Mouse (Mus musculus) embryonic stem cell, embryonic (primary cell): ENCODE results near the gene Arvcf.

Experiments
- CTCF ChIA-PET, 4 experiments: fragments of 300-600 bp in 2 of 4; fragments of 350-600 bp in 2 of 4; sonication (Branson Sonifier 250); formaldehyde crosslinking; loops; one replicate each; lab custom pipeline; 2022; ENCODE audit warnings: inconsistent platforms in 2 of 4; lab: Charles Lee
- POLR2A ChIA-PET, 4 experiments: fragments of 300-600 bp in 2 of 4; fragments of 350-600 bp in 2 of 4; sonication (Branson Sonifier 250); formaldehyde crosslinking; loops; one replicate each; lab custom pipeline; 2022; ENCODE audit warnings: antibody characterized with exemption in 4 of 4, inconsistent platforms in 1 of 4; lab: Charles Lee

Gene Arvcf

GRCm38 (mm10) chr16:18423203-18423914 is 75.4 kb downstream of the Arvcf start:
- ChIA-PET POLR2A (interaction anchor here in 1 of 4 experiments (0.8 to 1.2 kb wide), 2 partner anchors 11 to 28 kb away, joined by 3 read pairs; no protein-coding TSS in a partner anchor), CTCF (no interaction called here)

- CTCF ChIA-PET: no interaction called here
- POLR2A ChIA-PET: interaction anchor here in 1 of 4 experiments (0.8 to 1.2 kb wide), 2 partner anchors 11 to 28 kb away, joined by 3 read pairs; no protein-coding TSS in a partner anchor
Measured at GRCm38 (mm10) chr16:18423915-18424265, 75.9 kb downstream of the Arvcf start.

GRCm38 (mm10) chr16:18424364-18425045 is 76.5 kb downstream of the Arvcf start:
- ChIA-PET POLR2A (interaction anchor here in 2 of 4 experiments (0.5 to 1.6 kb wide), 9 partner anchors 8 to 164 kb away, joined by 3 to 12 read pairs (median 3); no protein-coding TSS in a partner anchor), CTCF (interaction anchor here in 2 of 4 experiments (0.8 to 1.9 kb wide), 5 partner anchors 8 to 79 kb away, joined by 3 to 7 read pairs (median 5); no protein-coding TSS in a partner anchor)

- ChIA-PET POLR2A (interaction anchor here in 2 of 4 experiments (0.6 to 1.7 kb wide), 22 partner anchors 8 to 450 kb away, joined by 3 to 12 read pairs (median 3); no protein-coding TSS in a partner anchor), CTCF (interaction anchor here (0.6 to 1.9 kb wide), 12 partner anchors 9 to 189 kb away, joined by 3 to 7 read pairs (median 4); no protein-coding TSS in a partner anchor)
Measured at GRCm38 (mm10) chr16:18425475-18426214, 77.7 kb downstream of the Arvcf start.

- CTCF ChIA-PET: interaction anchor here in 3 of 4 experiments (0.5 to 1.9 kb wide), 11 partner anchors 9 to 191 kb away, joined by 3 to 10 read pairs (median 4); no protein-coding TSS in a partner anchor
- POLR2A ChIA-PET: interaction anchor here in 2 of 4 experiments (0.6 to 1.7 kb wide), 15 partner anchors 9 to 450 kb away, joined by 3 to 12 read pairs (median 3); no protein-coding TSS in a partner anchor
Measured at GRCm38 (mm10) chr16:18426215-18426791, 78.3 kb downstream of the Arvcf start, which contains the start of gene Txnrd2. TSS of gene Txnrd2 (plus strand) at chr16:18426384.

- ChIA-PET POLR2A (interaction anchor here in 2 of 4 experiments (0.5 to 1.7 kb wide), 5 partner anchors 21 to 449 kb away, joined by 3 to 4 read pairs (median 3); no protein-coding TSS in a partner anchor), CTCF (interaction anchor here in 3 of 4 experiments (0.5 to 1.9 kb wide), 7 partner anchors 17 to 190 kb away, joined by 3 to 10 read pairs (median 4); no protein-coding TSS in a partner anchor)
Measured at GRCm38 (mm10) chr16:18426802-18427280, 78.9 kb downstream of the Arvcf start, which contains the start of gene Comt. TSS of gene Comt (minus strand) at chr16:18426852.

GRCm38 (mm10) chr16:18428011-18428515 is 80.1 kb downstream of the Arvcf start:
- CTCF ChIA-PET: no interaction called here
- POLR2A ChIA-PET: interaction anchor here in 3 of 4 experiments (0.7 to 1.5 kb wide), 6 partner anchors 11 to 558 kb away, joined by 3 to 4 read pairs (median 3); no protein-coding TSS in a partner anchor

GRCm38 (mm10) chr16:18428516-18429042 is 80.6 kb downstream of the Arvcf start:
- ChIA-PET POLR2A (interaction anchor here in 3 of 4 experiments (0.7 to 1.5 kb wide), 6 partner anchors 12 to 558 kb away, joined by 3 to 4 read pairs (median 3); no protein-coding TSS in a partner anchor), CTCF (no interaction called here)

- POLR2A ChIA-PET: interaction anchor here in 2 of 4 experiments (1.3 to 1.9 kb wide), 3 partner anchors 16 to 82 kb away, joined by 3 to 5 read pairs (median 5); partner anchors contain the start of genes Arvcf (in 1 of the 2) and Tango2 (in 1 of the 2)
- CTCF ChIA-PET: interaction anchor here in 2 of 4 experiments (1.2 to 1.5 kb wide), 3 partner anchors 14 to 84 kb away, joined by 3 to 4 read pairs (median 3); partner anchors contain the start of genes Arvcf (in 1 of the 2) and Tango2 (in 1 of the 2)
Measured at GRCm38 (mm10) chr16:18429641-18430040, 81.7 kb downstream of the Arvcf start.

- CTCF ChIA-PET: interaction anchor here in 2 of 4 experiments (0.9 to 1.5 kb wide), 5 partner anchors 12 to 85 kb away, joined by 3 to 4 read pairs (median 3); partner anchors contain the start of genes Arvcf (in 1 of the 2) and Tango2 (in 1 of the 2)
- POLR2A ChIA-PET: interaction anchor here in 3 of 4 experiments (0.6 to 1.9 kb wide), 10 partner anchors 17 to 286 kb away, joined by 3 to 10 read pairs (median 4); partner anchors contain the start of genes Arvcf (in 1 of the 3) and Tango2 (in 1 of the 3)
Measured at GRCm38 (mm10) chr16:18430641-18431212, 82.7 kb downstream of the Arvcf start.

GRCm38 (mm10) chr16:18433341-18433920 is 85.4 kb downstream of the Arvcf start:
- POLR2A ChIA-PET: interaction anchor here in 3 of 4 experiments (0.6 to 1.6 kb wide), 8 partner anchors 9 to 169 kb away, joined by 3 to 5 read pairs (median 4); no protein-coding TSS in a partner anchor
- CTCF ChIA-PET: interaction anchor here (0.9 to 4.9 kb wide), 6 partner anchors 10 to 88 kb away, joined by 3 to 25 read pairs (median 6); no protein-coding TSS in a partner anchor

- POLR2A ChIA-PET: interaction anchor here in 1 of 4 experiments (1.8 kb wide), 1 partner anchor 12 kb away, joined by 4 read pairs; no protein-coding TSS in a partner anchor
- CTCF ChIA-PET: interaction anchor here in 3 of 4 experiments (1.5 to 4.9 kb wide), 3 partner anchors 8 to 182 kb away, joined by 3 to 25 read pairs (median 7); no protein-coding TSS in a partner anchor
Measured at GRCm38 (mm10) chr16:18436128-18436527, 88.1 kb downstream of the Arvcf start.

GRCm38 (mm10) chr16:18443385-18443841 is 95.4 kb downstream of the Arvcf start:
- ChIA-PET CTCF (interaction anchor here (0.5 to 3.3 kb wide), 144 partner anchors 9 to 1839 kb away, joined by 3 to 118 read pairs (median 5); partner anchors contain the start of genes Gnb1l (in 2 of the 4), Tango2 (in 2 of the 4), Tbx1 (in 2 of the 4) and Arvcf (in 1 of the 4)), POLR2A (interaction anchor here (0.5 to 2.3 kb wide), 27 partner anchors 15 to 181 kb away, joined by 3 to 9 read pairs (median 4); no protein-coding TSS in a partner anchor)

- POLR2A ChIA-PET: interaction anchor here in 2 of 4 experiments (0.8 to 2.4 kb wide), 4 partner anchors 13 to 154 kb away, joined by 3 to 7 read pairs (median 3); no protein-coding TSS in a partner anchor
- CTCF ChIA-PET: interaction anchor here in 2 of 4 experiments (0.7 to 1.8 kb wide), 2 partner anchors 111 to 171 kb away, joined by 3 to 8 read pairs; no protein-coding TSS in a partner anchor
Measured at GRCm38 (mm10) chr16:18447243-18447642, 99.3 kb downstream of the Arvcf start.
